Mouse (Mus musculus) embryonic stem cell, embryonic (primary cell): ENCODE results near the gene Ppfia4.

Source experiments
- CTCF ChIA-PET, 4 experiments: fragments of 300-600 bp in 2 of 4; fragments of 350-600 bp in 2 of 4; sonication (Branson Sonifier 250); formaldehyde crosslinking; loops; one replicate each; lab custom pipeline; 2022; ENCODE audit warnings: inconsistent platforms in 2 of 4; lab: Charles Lee
- POLR2A ChIA-PET, 4 experiments: fragments of 300-600 bp in 2 of 4; fragments of 350-600 bp in 2 of 4; sonication (Branson Sonifier 250); formaldehyde crosslinking; loops; one replicate each; lab custom pipeline; 2022; ENCODE audit warnings: antibody characterized with exemption in 4 of 4, inconsistent platforms in 1 of 4; lab: Charles Lee

Gene Ppfia4

GRCm38 (mm10) chr1:134293276-134293675 lies 39.5 kb downstream of the Ppfia4 start:
- CTCF ChIA-PET, result interaction anchor here in 3 of 4 experiments (0.7 to 1.5 kb wide), 3 partner anchors 35 to 173 kb away, joined by 3 to 4 read pairs (median 4); no protein-coding TSS in a partner anchor
- POLR2A ChIA-PET, result interaction anchor here (0.6 to 1.9 kb wide), 10 partner anchors 19 to 104 kb away, joined by 3 to 6 read pairs (median 3); no protein-coding TSS in a partner anchor

GRCm38 (mm10) chr1:134292601-134293000 lies 40.1 kb downstream of the Ppfia4 start:
- CTCF ChIA-PET, result interaction anchor here (0.7 to 1.6 kb wide), 9 partner anchors 11 to 1691 kb away, joined by 3 to 7 read pairs (median 4); no protein-coding TSS in a partner anchor
- POLR2A ChIA-PET, result interaction anchor here in 3 of 4 experiments (0.5 to 2.7 kb wide), 15 partner anchors 7 to 223 kb away, joined by 3 to 7 read pairs (median 3); no protein-coding TSS in a partner anchor

DNA sequence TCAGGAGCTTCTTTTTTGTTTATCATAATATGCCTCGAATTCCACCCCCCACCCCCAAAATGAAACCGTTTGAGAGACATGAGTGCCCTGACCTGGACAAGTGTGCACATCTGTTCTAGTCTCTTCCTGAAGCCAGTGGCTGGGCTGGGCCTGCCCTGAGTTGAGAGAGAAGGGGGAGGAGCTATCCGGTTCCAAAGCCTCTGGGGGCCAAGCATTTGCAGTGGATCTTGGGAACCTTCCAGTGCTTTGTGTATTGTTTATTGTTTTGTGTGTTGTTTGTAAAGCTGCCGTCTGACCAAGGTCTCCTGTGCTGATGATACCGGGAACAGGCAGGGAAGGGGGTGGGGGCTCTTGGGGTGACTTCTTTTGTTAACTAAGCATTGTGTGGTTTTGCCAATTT lies 40.7 kb downstream of the Ppfia4 start:
- ChIA-PET POLR2A (interaction anchor here in 2 of 4 experiments (0.5 to 2.7 kb wide), 12 partner anchors 8 to 223 kb away, joined by 3 to 7 read pairs (median 4); no protein-coding TSS in a partner anchor), CTCF (interaction anchor here (0.6 to 1.6 kb wide), 11 partner anchors 10 to 1691 kb away, joined by 3 to 7 read pairs (median 4); no protein-coding TSS in a partner anchor)

DNA sequence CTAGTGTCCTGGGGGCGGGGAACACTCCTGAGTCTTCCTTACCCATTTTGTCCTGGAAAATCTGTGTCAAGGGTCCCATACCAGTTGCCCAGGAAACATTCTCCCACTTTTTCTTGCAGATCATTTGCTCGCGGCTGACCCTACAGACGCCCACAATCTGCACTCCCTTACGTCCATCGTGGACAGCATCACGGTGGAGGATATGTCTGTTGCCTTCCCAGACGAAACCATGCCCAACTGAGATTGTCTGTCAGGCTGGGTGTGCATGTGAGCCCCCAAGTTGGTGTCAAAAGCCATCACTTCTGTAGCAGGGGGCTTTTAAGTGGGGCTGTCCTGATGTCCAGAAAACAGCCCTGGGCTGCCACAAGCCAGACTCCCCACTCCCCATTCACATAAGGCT lies 41.2 kb downstream of the Ppfia4 start:
- ChIA-PET CTCF (interaction anchor here in 3 of 4 experiments (0.6 to 2.1 kb wide), 12 partner anchors 12 to 171 kb away, joined by 3 to 7 read pairs (median 4); no protein-coding TSS in a partner anchor), POLR2A (interaction anchor here in 2 of 4 experiments (0.8 to 2.7 kb wide), 9 partner anchors 10 to 140 kb away, joined by 3 to 7 read pairs (median 5); no protein-coding TSS in a partner anchor)

DNA sequence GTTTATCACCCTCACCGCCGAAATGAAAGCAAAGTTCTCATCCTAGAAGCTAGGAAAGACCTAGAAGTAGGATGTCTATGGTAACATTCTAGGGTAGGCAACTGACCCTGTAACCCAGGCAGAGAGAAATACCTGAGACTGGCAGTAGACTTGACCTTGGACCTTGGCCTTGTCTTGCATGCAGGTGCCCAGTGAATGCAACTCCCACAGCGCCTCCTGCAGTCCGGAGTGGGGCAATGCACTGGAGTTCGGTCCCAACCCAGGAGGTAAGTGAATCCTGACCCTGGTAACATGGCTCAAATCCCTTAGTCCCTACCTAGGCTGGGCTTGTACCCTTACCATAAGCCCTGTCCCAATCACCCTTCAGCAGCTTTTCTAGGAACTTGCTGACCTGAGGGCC lies 41.8 kb downstream of the Ppfia4 start:
- POLR2A ChIA-PET, result interaction anchor here in 2 of 4 experiments (1.2 to 2.7 kb wide), 5 partner anchors 10 to 54 kb away, joined by 3 to 7 read pairs (median 5); no protein-coding TSS in a partner anchor
- CTCF ChIA-PET, result interaction anchor here in 3 of 4 experiments (0.6 to 2.1 kb wide), 10 partner anchors 12 to 171 kb away, joined by 3 to 6 read pairs (median 3); no protein-coding TSS in a partner anchor

GRCm38 (mm10) chr1:134290300-134290699 lies 42.4 kb downstream of the Ppfia4 start:
- CTCF ChIA-PET, result interaction anchor here in 3 of 4 experiments (0.6 to 2.1 kb wide), 9 partner anchors 28 to 338 kb away, joined by 3 to 6 read pairs (median 4); no protein-coding TSS in a partner anchor
- POLR2A ChIA-PET, result interaction anchor here in 2 of 4 experiments (0.6 to 2.7 kb wide), 10 partner anchors 9 to 227 kb away, joined by 3 to 7 read pairs (median 4); no protein-coding TSS in a partner anchor

- CTCF ChIA-PET, result interaction anchor here in 3 of 4 experiments (0.6 to 2.1 kb wide), 7 partner anchors 74 to 338 kb away, joined by 3 to 6 read pairs (median 4); no protein-coding TSS in a partner anchor
- POLR2A ChIA-PET, result interaction anchor here in 2 of 4 experiments (0.5 to 2.7 kb wide), 15 partner anchors 9 to 226 kb away, joined by 3 to 7 read pairs (median 4); no protein-coding TSS in a partner anchor
Observed at GRCm38 (mm10) chr1:134289598-134290099, 43.1 kb downstream of the Ppfia4 start, which contains the start of gene Myog. Gene Myog (plus strand): TSS chr1:134289989.

DNA sequence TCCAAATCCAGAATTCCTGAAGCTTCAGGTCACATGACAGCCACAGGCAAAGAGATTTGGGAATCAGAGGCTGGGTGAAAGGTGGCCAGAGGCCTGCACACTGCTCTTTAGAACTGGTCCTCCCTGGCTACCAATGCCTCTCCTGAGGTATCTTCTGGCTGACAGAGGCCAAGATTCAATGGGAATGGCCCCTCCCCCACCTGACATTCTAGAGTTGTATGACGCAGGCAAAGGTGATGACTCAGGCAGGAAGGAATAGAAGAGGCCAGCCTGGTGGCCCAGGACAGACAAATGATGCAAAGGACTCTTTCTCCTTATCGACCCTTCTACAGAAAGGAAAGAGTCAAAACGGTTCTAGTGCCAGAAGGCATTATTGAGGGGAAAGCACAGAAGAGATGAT lies 44.5 kb downstream of the Ppfia4 start:
- POLR2A ChIA-PET, result interaction anchor here in 2 of 4 experiments (0.7 to 1.3 kb wide), 3 partner anchors 8 to 24 kb away, joined by 3 to 6 read pairs (median 3); no protein-coding TSS in a partner anchor
- CTCF ChIA-PET, result no interaction called here

GRCm38 (mm10) chr1:134285458-134286120 lies 47.1 kb downstream of the Ppfia4 start:
- POLR2A ChIA-PET, result interaction anchor here in 1 of 4 experiments (1.5 kb wide), 1 partner anchor 15 kb away, joined by 3 read pairs; no protein-coding TSS in a partner anchor
- CTCF ChIA-PET, result interaction anchor here in 3 of 4 experiments (1.1 to 2.5 kb wide), 4 partner anchors 37 to 166 kb away, joined by 3 to 9 read pairs (median 4); no protein-coding TSS in a partner anchor

DNA sequence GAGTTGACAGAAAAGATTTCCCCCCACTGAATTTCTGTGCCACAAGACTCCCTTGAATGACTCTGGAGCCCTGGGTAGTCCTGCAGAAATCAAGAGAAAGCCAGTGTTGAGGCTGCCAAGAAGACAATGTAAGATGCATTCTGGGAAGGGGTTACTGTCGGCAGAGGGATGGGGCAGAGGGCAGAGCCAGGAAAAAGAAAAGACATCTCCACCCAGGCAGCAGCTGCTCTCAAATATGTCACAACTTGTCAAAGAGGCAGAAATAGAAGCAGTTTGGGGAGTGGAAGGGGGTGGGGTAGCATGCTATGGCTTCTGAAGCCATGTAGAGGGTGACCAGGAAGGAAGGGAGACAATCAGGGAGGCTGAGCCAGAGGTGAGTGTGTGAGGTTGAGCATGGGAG lies 49.6 kb downstream of the Ppfia4 start:
- CTCF ChIA-PET, result no interaction called here
- POLR2A ChIA-PET, result no interaction called here

- ChIA-PET CTCF (no interaction called here), POLR2A (no interaction called here)
Observed at GRCm38 (mm10) chr1:134282342-134282741, 50.4 kb downstream of the Ppfia4 start.

GRCm38 (mm10) chr1:134281563-134281962 lies 51.2 kb downstream of the Ppfia4 start:
- CTCF ChIA-PET, result interaction anchor here (0.5 to 0.9 kb wide), 6 partner anchors 11 to 698 kb away, joined by 3 to 9 read pairs (median 3); no protein-coding TSS in a partner anchor
- POLR2A ChIA-PET, result interaction anchor here in 1 of 4 experiments (1.0 kb wide), 1 partner anchor 10 kb away, joined by 3 read pairs; no protein-coding TSS in a partner anchor

DNA sequence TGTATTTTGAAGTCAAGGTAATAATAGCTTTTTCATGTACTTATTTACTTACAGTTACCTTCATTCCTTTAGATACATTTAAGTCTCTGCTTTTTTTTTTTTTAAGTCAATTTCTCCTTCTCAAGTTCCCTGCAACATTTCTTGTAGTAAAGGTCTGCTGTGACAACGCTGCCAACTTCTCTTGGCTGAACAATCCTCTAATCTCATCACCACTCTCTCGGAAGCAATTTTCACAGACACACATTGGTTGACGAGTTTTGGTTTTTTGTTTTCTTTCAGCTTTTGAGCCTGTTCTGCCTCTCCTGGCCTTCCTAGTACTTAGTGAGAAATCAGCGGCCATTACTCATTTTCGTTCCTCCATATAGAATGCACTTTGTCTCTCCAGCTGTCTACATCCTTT lies 52.6 kb downstream of the Ppfia4 start:
- POLR2A ChIA-PET, result interaction anchor here in 2 of 4 experiments (0.5 to 1.5 kb wide), 4 partner anchors 9 to 52 kb away, joined by 3 to 6 read pairs (median 4); no protein-coding TSS in a partner anchor
- CTCF ChIA-PET, result interaction anchor here in 1 of 4 experiments (0.6 kb wide), 1 partner anchor 877 kb away, joined by 9 read pairs; no protein-coding TSS in a partner anchor

- CTCF ChIA-PET, result no interaction called here
- POLR2A ChIA-PET, result interaction anchor here in 2 of 4 experiments (1.0 to 1.7 kb wide), 2 partner anchors 13 to 32 kb away, joined by 4 to 5 read pairs; partner anchors contain the start of gene Myog (in 1 of the 2)
Observed at GRCm38 (mm10) chr1:134276823-134277222, 55.9 kb downstream of the Ppfia4 start.

DNA sequence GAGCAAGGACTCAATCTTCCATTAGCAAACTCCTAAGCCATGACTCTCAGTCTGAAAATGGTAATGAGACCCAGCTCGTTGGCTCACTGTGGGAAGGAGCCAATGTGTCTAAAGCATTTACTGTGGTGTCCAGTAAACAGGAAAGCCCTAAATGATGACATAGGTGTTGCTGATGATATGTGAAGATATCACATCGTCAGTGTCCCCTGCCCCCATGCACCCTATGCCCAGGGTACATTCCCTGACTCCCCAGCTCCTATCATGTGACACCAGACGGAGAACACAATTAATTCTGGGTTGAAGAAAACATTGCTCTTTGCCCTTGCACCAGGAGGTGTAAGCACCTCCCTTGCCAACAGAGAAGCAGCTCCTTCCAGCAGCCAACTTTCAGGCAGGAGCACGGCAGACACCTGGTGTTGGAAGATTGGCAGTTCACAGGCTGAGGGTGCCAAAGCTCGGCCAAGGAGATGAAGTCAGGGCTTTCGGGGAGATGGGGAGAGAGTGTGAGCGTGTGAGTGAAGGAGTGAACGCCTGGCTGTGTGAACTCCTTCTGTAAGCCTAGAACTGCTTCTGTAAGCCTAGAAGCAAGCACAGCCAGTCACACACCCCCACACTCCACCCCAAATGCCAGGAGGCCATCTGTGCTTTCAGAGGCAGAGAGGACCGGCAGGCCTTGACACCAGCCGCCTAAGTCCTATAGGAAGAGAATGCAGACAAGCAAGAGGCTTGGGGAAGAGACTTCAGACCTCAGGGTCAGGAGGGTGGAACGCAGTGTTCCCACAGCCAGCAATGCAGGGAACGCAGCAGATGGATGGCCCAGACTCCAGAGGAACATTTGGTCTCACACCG lies 56.9 kb downstream of the Ppfia4 start:
- ChIA-PET POLR2A (interaction anchor here in 2 of 4 experiments (0.8 to 1.7 kb wide), 5 partner anchors 14 to 137 kb away, joined by 3 to 5 read pairs (median 3); partner anchors contain the start of gene Myog (in 1 of the 2)), CTCF (no interaction called here)

GRCm38 (mm10) chr1:134274483-134274920 lies 58.2 kb downstream of the Ppfia4 start:
- POLR2A ChIA-PET, result interaction anchor here in 2 of 4 experiments (0.5 to 1.1 kb wide), 2 partner anchors 10 to 195 kb away, joined by 3 read pairs; no protein-coding TSS in a partner anchor
- CTCF ChIA-PET, result no interaction called here
